Mouse (Mus musculus): ENCODE measurements around the gene Usp1. TPM values are rescaled to one million over a fixed set of nuclear protein-coding genes. Genes with fewer than 3 reads are reported as not detected.
"Not testable (repeated sequence)": the region's sequence is repeated elsewhere in the genome, so short reads cannot be mapped to it uniquely, and the experiment has no call there.

Usp1 gene
- polyA plus RNA-seq, 1 experiment from 2014 or later: 98.8 TPM

- 31% methylated on average over 6 of the region's 6 CpGs for WGBS
- Histone ChIP-seq H3K27me3 (replicated peaks; ENCODE audit: low read depth, poor library complexity, severe bottlenecking) (no peaks in the 10 kb centered on the region), H3K4me1 (peaks cover 17% of the 10 kb centered on the region), H3K4me3 (peak overlapping the region; percentile 95), H3K9me3 (no peaks in the 10 kb centered on the region), H3K36me3 (replicated peaks) (peaks cover 33% of the 10 kb centered on the region), H3K27ac (replicated peaks) (0 out of 2 replicates have a peak overlapping the region, but pooled peaks have one; percentile 35)
- DNase-seq (ENCODE audit: low spot score): no peak
Observed at GRCm38 (mm10) chr4:98925250-98925781, 1.7 kb downstream of the Usp1 start.

GRCm38 (mm10) chr4:98936036-98936435 is 12.4 kb downstream of the Usp1 start:
- H3K36me3 ChIP-seq (replicated peaks): peaks cover 89% of the 10 kb centered on the region

GRCm38 (mm10) chr4:98938210-98938609 is 14.6 kb downstream of the Usp1 start:
- H3K36me3 ChIP-seq (replicated peaks): peaks cover 86% of the 10 kb centered on the region
- not testable (repeated sequence) for DNase-seq (ENCODE audit: low spot score); H3K27ac ChIP-seq (replicated peaks); H3K9me3 ChIP-seq; H3K27me3 ChIP-seq (replicated peaks; ENCODE audit: low read depth, poor library complexity, severe bottlenecking); H3K4me3 ChIP-seq; H3K4me1 ChIP-seq
- 86% methylated on average over 6 of the region's 6 CpGs for WGBS

More at GRCm38 (mm10) chr4:98936036-98936435, 12.4 kb downstream of the Usp1 start:
- WGBS: 84% methylated on average over 6 of the region's 6 CpGs
- H3K27me3 ChIP-seq (replicated peaks; ENCODE audit: low read depth, poor library complexity, severe bottlenecking): no peaks in the 10 kb centered on the region
- no peak overlapping the region for H3K27ac ChIP-seq (replicated peaks)
- DNase-seq (ENCODE audit: low spot score): no peak
- no peaks in the 10 kb centered on the region for H3K4me1 ChIP-seq
- no peak overlapping the region for H3K4me3 ChIP-seq
- no peaks in the 10 kb centered on the region for H3K9me3 ChIP-seq

GRCm38 (mm10) chr4:98950563-98950962 is 27.0 kb downstream of the Usp1 start:
- Histone ChIP-seq H3K36me3 (replicated peaks) (peaks cover 46% of the 10 kb centered on the region), H3K4me1 (no peaks in the 10 kb centered on the region), H3K4me3 (no peak overlapping the region), H3K27me3 (replicated peaks; ENCODE audit: low read depth, poor library complexity, severe bottlenecking) (no peaks in the 10 kb centered on the region), H3K9me3 (no peaks in the 10 kb centered on the region), H3K27ac (replicated peaks) (no peak overlapping the region)
- no peak for DNase-seq (ENCODE audit: low spot score)

- Histone ChIP-seq H3K36me3 (replicated peaks) (peaks cover 78% of the 10 kb centered on the region), H3K9me3 (no peaks in the 10 kb centered on the region), H3K4me1 (no peaks in the 10 kb centered on the region), H3K27ac (replicated peaks) (no peak overlapping the region), H3K27me3 (replicated peaks; ENCODE audit: low read depth, poor library complexity, severe bottlenecking) (no peaks in the 10 kb centered on the region), H3K4me3 (no peak overlapping the region)
- WGBS: 93% methylated on average over 8 of the region's 8 CpGs
- DNase-seq (ENCODE audit: low spot score): no peak
Observed at GRCm38 (mm10) chr4:98955986-98956385, 32.4 kb downstream of the Usp1 start.

- peaks cover 87% of the 10 kb centered on the region for H3K36me3 ChIP-seq (replicated peaks)
- H3K27me3 ChIP-seq (replicated peaks; ENCODE audit: low read depth, poor library complexity, severe bottlenecking): no peaks in the 10 kb centered on the region
Observed at GRCm38 (mm10) chr4:98960243-98960642, 36.6 kb downstream of the Usp1 start.

GRCm38 (mm10) chr4:98969946-98970345 is 46.3 kb downstream of the Usp1 start:
- H3K4me3 ChIP-seq: no peak overlapping the region
- peaks cover 100% of the 10 kb centered on the region for H3K36me3 ChIP-seq (replicated peaks)
- WGBS: 93% methylated on average over 3 of the region's 3 CpGs
- H3K4me1 ChIP-seq: no peaks in the 10 kb centered on the region
- H3K27me3 ChIP-seq (replicated peaks; ENCODE audit: low read depth, poor library complexity, severe bottlenecking): no peaks in the 10 kb centered on the region
- no peak overlapping the region for H3K27ac ChIP-seq (replicated peaks)
- H3K9me3 ChIP-seq: no peaks in the 10 kb centered on the region
- DNase-seq (ENCODE audit: low spot score): no peak

More at GRCm38 (mm10) chr4:98960243-98960642, 36.6 kb downstream of the Usp1 start:
- no peak overlapping the region for H3K4me3 ChIP-seq
- no peak for DNase-seq (ENCODE audit: low spot score)
- no peak overlapping the region for H3K27ac ChIP-seq (replicated peaks)
- H3K4me1 ChIP-seq: no peaks in the 10 kb centered on the region
- WGBS: 92% methylated on average over 3 of the region's 3 CpGs
- H3K9me3 ChIP-seq: no peaks in the 10 kb centered on the region

GRCm38 (mm10) chr4:98975741-98976140 is 52.1 kb downstream of the Usp1 start:
- peaks cover 12% of the 10 kb centered on the region for H3K4me1 ChIP-seq
- no peak for DNase-seq (ENCODE audit: low spot score)
- 74% methylated on average over 8 of the region's 8 CpGs for WGBS
- peaks cover 84% of the 10 kb centered on the region for H3K36me3 ChIP-seq (replicated peaks)
- H3K27ac ChIP-seq (replicated peaks): no peak overlapping the region
- H3K9me3 ChIP-seq: no peaks in the 10 kb centered on the region
- H3K27me3 ChIP-seq (replicated peaks; ENCODE audit: low read depth, poor library complexity, severe bottlenecking): no peaks in the 10 kb centered on the region
- no peak overlapping the region for H3K4me3 ChIP-seq

- DNase-seq (ENCODE audit: low spot score); H3K4me3 ChIP-seq; H3K27ac ChIP-seq (replicated peaks); H3K9me3 ChIP-seq; H3K27me3 ChIP-seq (replicated peaks; ENCODE audit: low read depth, poor library complexity, severe bottlenecking): not testable (repeated sequence)
- H3K4me1 ChIP-seq: peaks cover 16% of the 10 kb centered on the region
- peaks cover 81% of the 10 kb centered on the region for H3K36me3 ChIP-seq (replicated peaks)
- WGBS: 86% methylated on average over 2 of the region's 2 CpGs
Observed at GRCm38 (mm10) chr4:98978288-98978687, 54.7 kb downstream of the Usp1 start.

GRCm38 (mm10) chr4:98978693-98979092 is 55.1 kb downstream of the Usp1 start:
- H3K36me3 ChIP-seq (replicated peaks): peaks cover 81% of the 10 kb centered on the region
- no peaks in the 10 kb centered on the region for H3K27me3 ChIP-seq (replicated peaks; ENCODE audit: low read depth, poor library complexity, severe bottlenecking)
- peaks cover 16% of the 10 kb centered on the region for H3K4me1 ChIP-seq
- 78% methylated on average over 2 of the region's 2 CpGs for WGBS
- no peak overlapping the region for H3K27ac ChIP-seq (replicated peaks)
- no peaks in the 10 kb centered on the region for H3K9me3 ChIP-seq
- no peak for DNase-seq (ENCODE audit: low spot score)
- H3K4me3 ChIP-seq: no peak overlapping the region

- Histone ChIP-seq H3K36me3 (replicated peaks) (peaks cover 81% of the 10 kb centered on the region), H3K4me1 (peaks cover 16% of the 10 kb centered on the region)
- H3K27ac ChIP-seq (replicated peaks); H3K27me3 ChIP-seq (replicated peaks; ENCODE audit: low read depth, poor library complexity, severe bottlenecking); DNase-seq (ENCODE audit: low spot score); H3K9me3 ChIP-seq; H3K4me3 ChIP-seq: not testable (repeated sequence)
- WGBS: 69% methylated on average over 3 of the region's 3 CpGs
Observed at GRCm38 (mm10) chr4:98979976-98980375, 56.4 kb downstream of the Usp1 start.

- Histone ChIP-seq H3K27ac (replicated peaks) (no peak overlapping the region), H3K4me3 (no peak overlapping the region), H3K9me3 (no peaks in the 10 kb centered on the region), H3K27me3 (replicated peaks; ENCODE audit: low read depth, poor library complexity, severe bottlenecking) (no peaks in the 10 kb centered on the region), H3K4me1 (peaks cover 9% of the 10 kb centered on the region; the same call in 1 of the 2 replicates), H3K36me3 (replicated peaks) (peaks cover 85% of the 10 kb centered on the region)
- no peak for DNase-seq (ENCODE audit: low spot score)
- WGBS: 88% methylated on average over 8 of the region's 8 CpGs
Observed at GRCm38 (mm10) chr4:98984701-98985100, 61.1 kb downstream of the Usp1 start.
